Mouse (Mus musculus) layer of hippocampus, adult 11-12 months (tissue): ENCODE results near the gene Cd207.
"Not testable (repeated sequence)": the region's sequence is repeated elsewhere in the genome, so short reads cannot be mapped to it uniquely, and the experiment has no call there.

Experiments
- DNase-seq: peaks from one replicate; pipeline ENCODE4 v3.0.0; 2022; ENCODE audit warnings: low spot score

Cd207 gene

DNA sequence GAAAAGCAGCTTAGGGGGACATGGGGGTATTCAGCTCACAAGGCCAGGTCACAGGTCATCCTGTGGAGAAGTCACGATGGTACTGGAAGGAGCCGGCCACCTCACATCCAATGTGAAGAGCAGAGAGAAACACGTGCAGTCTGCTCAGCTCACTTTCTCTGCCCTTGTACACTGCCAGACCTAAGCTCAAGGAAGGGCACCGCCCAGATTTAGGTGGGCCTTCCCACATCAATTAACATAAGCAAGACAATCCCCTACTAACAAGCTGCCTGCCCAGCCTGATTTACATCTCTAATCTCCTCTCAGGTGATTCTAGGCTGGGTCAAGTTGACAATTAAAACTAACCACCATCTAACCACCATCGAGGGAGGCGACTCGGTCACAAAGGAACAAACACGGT, 20.3 kb upstream of the Cd207 start:
- no peak for DNase-seq

DNA sequence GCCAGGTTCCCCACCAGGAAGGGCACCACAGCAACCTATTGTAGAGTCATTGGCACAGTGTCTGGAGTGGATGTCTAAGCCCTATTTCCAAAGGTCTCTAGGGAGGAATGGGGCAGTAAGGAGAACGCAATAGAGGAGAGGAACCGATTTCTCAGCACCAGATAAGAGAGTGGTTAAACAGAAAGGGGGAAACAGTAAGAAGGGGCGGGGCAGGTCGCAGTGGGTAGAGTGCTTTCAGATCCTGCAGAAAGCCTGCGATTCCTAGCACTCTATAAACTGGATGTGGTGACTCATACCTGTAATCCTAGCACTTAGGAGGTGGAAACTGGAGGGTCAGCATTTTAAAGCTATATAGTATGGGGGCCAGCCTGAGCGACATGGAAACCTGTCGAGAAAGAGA, 19.0 kb upstream of the Cd207 start:
- DNase-seq = no peak

DNA sequence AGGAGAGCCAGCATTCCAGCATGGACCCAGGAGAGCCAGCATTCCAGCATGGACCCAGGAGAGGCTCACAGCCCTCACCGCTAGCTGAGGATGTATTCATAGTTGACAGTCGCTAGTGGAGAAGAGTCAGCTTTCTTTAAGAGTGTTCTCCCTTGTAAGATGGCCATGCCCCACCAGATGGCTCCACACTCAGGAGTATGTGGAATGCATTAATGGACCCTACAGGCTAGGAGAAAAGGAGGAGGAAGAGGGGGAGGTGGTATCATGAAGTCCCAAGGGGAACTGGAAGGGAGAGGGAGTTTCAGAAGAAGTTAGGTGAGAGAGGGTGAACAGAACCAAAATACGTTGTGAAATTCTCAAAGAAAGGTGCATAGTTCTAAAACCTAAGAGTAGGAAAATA, 18.1 kb upstream of the Cd207 start:
- no peak for DNase-seq

DNA sequence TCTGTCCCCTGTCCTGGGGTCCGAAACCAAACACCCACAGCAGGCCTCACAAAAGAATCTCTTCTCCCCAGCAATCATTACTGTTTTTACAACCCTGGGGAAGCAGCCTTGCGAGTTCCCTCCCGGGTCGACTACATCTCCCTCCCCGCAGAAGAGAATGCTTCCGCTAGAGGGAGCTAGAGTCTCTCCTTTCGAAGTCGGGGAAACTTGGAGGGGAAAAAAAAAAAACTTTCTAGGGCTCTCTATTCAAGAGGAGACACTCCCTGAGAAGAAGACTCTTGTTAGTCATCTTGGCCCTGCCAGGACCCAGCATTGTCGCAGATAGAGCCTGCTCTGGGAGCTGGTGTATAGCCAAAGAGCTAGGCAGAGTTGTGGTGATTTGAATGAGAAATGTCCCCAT, 16.2 kb upstream of the Cd207 start:
- peak; percentile 28 for DNase-seq

DNA sequence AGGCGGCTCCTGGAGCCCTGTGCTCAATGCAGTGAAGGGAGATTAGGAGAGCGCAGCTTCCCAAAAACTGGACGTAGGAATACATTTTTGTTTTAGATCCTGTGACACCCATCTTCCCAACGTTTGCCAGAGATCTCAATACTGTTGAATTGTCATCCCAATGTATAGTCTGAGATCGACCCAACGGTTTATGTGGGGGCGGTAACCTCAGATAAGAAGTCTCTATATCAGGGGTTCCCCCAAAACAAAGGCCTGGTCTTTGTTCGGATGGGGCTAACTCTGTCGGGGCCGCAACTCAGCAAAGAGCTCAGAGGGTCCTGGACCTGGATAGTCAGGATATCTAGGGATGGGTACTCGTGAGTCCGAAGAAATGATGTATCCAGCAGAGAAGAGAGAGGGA, 15.3 kb upstream of the Cd207 start:
- DNase-seq = no peak

DNA sequence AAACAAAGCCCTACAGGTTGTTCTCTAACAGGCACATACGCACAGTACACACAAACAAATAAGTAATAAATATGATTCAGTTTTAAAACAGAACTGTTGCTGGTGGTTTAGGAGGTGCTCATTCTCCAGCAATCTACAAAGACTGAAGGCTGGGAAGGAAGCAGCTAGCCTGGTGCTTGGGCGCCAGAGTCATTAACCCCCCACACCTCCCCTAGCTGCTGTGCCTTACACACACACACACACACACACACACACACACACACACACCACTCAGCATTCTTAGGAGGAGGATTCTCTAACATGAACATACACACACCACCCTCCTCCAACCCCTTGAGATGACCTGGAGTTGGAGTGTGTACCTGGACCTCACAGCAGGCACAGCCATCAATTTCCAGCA, 13.3 kb upstream of the Cd207 start:
- DNase-seq = no peak

DNA sequence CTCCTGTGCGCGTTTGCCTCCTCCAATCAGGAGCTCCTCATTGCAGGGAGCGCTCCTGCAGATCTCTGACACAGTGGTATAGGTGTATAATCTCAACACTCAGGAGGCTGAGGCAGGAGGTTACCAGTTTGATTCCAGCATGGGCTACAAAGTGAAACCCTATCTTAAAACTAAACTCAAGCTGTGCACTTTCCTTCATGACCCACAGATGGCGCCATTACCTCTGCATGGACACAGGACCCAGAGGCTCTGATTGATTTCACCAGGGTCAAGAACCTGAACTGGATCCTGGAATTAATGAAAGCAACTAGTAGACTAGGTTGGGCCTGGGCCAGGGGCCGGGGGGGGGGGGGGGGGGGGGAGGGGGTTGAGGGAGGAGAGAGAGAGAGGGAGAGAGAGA, 12.6 kb upstream of the Cd207 start:
- peak; percentile 24 for DNase-seq

DNA sequence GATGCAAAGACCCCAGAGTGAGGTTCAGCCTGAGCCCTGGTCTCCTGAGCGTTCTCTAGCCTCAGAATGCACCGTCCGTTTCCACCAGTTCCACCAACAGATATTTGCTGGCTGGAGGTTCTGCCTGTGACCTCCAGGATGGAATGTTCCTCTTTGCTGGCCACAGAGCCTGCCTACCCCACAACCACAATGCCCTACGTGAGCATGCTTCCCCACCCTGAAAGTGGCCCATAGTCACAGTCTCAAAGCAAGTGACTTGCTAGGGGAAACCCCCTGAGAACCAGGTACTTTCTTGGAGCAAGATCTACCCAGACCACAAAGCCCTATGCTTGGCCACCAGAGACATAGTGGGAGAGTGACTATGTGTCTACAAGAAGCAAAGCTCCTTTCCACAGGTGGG, 11.7 kb upstream of the Cd207 start:
- no peak for DNase-seq

DNA sequence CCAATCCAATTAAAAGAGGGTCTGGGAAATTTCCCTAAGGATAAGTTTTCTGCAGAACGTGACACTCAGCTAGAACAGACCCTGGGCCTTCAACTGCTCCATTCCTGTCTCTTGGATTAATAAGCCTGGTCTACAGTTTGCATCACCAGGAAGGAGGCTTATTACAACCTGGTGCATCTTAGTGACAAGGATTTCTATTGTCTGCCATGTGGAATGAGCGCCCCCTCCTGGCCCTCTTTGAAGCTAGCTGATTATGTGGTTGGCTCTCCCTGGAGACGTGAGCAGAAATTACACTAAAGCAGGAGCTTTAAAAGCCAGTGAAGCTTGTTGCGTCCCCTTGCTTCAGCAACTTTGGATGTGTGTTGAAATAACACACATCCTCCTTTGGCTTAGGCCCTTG, 4.3 kb downstream of the Cd207 start:
- peak; percentile 82 for DNase-seq

DNA sequence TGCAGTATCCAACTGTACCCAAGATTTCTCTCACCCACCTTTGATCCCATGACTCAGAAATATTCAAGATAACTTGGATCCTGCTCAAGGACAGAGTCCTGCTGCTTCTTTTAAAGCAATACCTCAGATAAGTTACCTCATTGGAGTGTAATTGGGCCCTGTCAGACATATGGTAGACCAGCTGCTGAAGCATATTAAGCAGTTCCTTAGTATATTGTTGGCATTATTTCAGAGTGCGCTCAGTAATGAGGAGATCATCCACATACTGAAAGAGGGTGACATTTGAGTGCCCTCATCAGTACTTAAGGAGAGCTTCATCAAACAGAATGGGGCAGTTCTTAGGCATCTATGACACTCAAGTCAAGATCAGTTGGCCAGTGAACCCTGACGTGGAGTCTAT, 12.6 kb downstream of the Cd207 start:
- DNase-seq = peak; percentile 3

DNA sequence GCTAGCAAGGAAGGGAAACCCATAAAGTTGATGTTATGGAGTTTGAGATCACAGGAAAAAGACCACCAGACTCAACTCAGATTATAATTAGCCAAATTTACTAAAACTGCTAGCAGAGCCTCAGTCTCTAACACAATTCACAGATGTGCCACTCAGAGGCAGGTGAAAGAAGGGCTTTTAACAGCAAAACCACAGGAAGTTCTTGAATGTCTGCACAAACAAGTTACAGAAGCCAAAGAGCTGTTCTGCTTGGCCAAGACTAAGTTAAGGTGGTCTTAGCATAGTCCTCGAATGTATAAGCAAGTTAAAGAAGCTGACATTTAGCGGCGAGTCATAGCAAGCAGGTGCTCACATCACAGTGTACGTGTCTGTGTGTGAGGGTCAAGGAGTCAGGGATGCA, 16.8 kb downstream of the Cd207 start:
- DNase-seq = no peak

DNA sequence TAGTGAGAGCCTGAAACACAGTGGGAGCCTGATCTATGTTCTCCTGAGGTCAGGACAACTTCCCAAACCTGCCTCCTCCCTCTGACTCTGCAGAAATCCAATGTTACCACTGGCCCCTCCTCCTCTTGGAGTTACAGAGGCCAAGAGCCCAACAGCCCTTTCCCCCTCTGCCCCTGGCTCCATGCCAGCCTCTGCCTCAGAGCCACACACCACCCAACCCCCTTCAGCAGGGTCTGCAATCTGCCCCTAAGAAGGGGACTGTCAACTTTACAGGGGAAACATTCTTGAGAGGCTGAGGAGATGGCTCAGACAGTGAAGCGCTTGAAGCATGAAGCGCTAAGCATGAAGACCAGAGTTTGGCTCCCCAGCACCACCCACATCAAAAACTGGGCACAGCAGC, 21.6 kb downstream of the Cd207 start, which contains the start of gene Clec4f:
Gene Clec4f (minus strand): TSS at position 101 of the 400 bp plus-strand sequence.
- no peak for DNase-seq

DNA sequence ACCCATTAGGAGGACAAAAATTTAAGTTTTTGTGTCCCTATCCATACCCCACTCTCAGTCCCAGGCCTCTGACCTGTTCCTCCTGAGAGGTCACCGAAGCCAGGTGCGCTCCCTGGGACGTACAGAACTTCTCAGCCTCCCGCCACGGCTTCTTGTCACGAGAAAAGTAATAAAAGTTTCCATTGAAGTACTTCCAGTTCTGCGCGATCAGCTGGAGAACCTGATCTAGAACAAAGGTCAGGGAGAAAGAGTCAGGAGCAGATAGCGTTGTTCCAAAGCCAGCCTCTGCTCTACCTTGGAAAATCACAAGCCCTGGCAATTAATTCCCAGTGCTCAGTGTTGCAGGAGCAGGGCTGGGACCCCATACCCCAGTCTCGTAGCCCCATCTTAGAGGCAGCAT, 30.9 kb downstream of the Cd207 start:
- no peak for DNase-seq

DNA sequence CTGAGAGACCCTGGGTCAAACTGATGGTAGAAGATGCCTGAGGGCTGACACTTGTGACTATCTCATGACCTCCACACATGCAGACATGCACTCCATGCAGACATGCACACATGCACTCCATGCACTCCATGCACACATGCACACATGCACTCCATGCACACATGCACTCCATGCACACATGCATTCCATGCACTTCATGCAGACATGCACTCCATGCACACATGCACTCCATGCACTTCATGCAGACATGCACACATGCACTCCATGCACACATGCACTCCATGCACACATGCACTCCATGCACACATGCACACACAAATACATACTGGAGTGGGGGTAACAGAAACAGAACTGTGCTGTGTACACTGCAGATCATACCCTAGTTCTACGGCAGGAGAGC, 42.3 kb downstream of the Cd207 start:
- no peak for DNase-seq

DNA sequence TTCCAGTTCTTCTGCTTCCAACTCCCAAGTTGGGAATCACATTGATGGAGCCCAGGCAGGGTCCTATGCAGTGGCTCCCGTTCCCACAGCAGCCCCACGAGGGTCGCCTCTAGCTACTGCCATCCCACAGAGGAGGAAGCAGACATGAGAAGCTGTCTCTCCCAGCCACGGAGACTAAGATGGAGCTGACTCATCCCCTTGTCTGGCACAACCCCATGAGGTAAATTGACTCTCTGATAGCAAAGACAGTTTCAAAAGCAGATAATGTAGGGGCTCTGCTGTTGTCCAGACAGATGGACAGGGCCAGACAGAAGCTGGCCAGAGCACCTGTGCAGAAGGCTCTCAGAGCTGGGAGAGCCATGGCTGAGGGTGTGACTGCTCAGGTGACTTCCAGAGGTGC, 43.0 kb downstream of the Cd207 start:
- not testable (repeated sequence) for DNase-seq

DNA sequence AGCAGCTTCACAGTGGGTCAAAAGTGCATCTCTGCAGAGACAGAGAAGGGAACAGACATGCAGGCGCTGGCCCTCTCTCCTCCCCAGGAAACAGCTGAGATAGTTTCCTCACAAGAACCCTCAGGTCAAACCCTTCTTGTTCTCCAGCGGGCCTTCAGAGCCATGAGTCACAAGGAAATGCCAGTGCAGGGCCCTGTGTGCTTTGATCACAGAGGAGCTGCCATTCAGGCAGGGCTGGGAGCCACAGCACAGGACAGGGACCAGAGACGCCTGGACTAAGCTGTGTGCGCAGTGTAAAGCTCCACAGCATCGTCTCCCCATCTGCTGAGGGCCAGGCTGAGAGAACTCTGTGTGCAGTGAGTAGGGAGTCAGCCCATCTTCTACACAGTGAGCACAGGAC, 43.6 kb downstream of the Cd207 start:
- not testable (repeated sequence) for DNase-seq

DNA sequence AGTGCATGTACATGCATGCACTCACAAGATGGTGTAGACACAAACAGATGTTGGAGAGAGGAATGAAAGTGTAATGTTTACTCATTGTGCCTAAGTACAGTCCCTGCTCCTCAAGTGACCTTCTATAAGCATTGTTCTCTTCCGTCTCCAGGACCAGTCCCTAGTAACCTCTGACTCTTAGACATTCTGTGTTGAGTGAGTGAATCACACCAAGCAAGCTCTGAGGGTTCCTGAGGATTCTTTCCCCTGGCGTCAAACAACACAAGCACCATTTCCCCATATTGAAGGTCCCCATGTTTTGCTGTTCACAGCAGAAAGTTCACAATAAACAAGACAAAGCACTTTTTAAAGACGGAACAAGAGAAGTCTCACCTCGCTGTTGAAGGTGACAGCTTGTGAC, 45.8 kb downstream of the Cd207 start:
- no peak for DNase-seq

DNA sequence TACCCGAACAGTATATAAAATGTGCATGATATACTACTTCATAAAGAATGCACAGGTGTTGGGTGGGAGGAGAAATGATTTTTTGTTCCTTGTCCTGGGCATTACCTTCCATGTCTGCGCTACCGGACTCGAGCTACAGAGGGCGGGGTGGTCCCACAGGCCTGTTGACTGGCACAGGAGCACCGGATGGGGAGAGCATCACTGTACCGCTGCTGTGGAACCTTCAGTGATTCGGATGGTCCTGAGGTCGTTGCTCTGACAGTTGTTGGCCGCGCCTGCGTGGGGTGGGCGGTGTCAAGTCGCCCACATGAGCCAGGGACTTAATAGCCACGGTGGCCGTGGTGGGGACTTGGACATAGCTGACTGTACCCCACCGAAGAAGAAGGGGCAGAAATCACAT, 50.9 kb downstream of the Cd207 start:
- no peak for DNase-seq
